Mouse (Mus musculus) kidney, postnatal 0 days (tissue): ENCODE results near the gene Dnajb8. TPM values are rescaled to one million over a fixed set of nuclear protein-coding genes. Genes with fewer than 3 reads are reported as not detected.
A peak's percentile ranks its signal among the peaks of the same experiment; 100 is the strongest.

Experiments
- ATAC-seq: fragments of 200-750 bp; cut with Nextera tagmentation; replicated peaks from 2 replicates; pipeline ENCODE4 v1.8.0; 2017; ENCODE audit warnings: low read depth, moderate number of reproducible peaks, moderate TSS enrichment, moderate library complexity; ENCODE audit not compliant: low FRiP score
- DNase-seq: peaks from one replicate; pipeline ENCODE4 v3.0.0-alpha.2; 2016; ENCODE audit warnings: low spot score
- H3K27ac ChIP-seq: fragments of 300-500 bp; sonication (generic); 2 replicates; pipeline ENCODE4 v1.5.1; 2014; ENCODE audit warnings: mild to moderate bottlenecking
- H3K27me3 ChIP-seq: fragments of 300-500 bp; sonication (generic); 2 replicates; pipeline ENCODE4 v1.6.1; 2014; ENCODE audit warnings: low read length, mixed read lengths; ENCODE audit not compliant: insufficient read depth
- H3K36me3 ChIP-seq: fragments of 300-500 bp; sonication (generic); 2 replicates; pipeline ENCODE4 v1.6.1; 2014; ENCODE audit warnings: low read length, mixed read lengths; ENCODE audit not compliant: insufficient read depth
- H3K4me1 ChIP-seq: fragments of 300-500 bp; sonication (generic); replicated peaks from 2 replicates; pipeline ENCODE4 v1.6.1; 2014; ENCODE audit warnings: antibody characterized with exemption, low read length, mixed read lengths; ENCODE audit not compliant: insufficient read depth
- H3K4me2 ChIP-seq: fragments of 300-500 bp; sonication (generic); 2 replicates; pipeline ENCODE4 v1.6.1; 2014; ENCODE audit warnings: mild to moderate bottlenecking, low read length, moderate library complexity, mixed read lengths
- H3K4me3 ChIP-seq: fragments of 300-500 bp; sonication (generic); replicated peaks from 2 replicates; pipeline ENCODE4 v1.5.1; 2014; ENCODE audit warnings: low read depth, low read length
- H3K9ac ChIP-seq: fragments of 300-500 bp; sonication (generic); 2 replicates; pipeline ENCODE4 v1.6.1; 2014; ENCODE audit warnings: low read depth, low read length
- H3K9me3 ChIP-seq: fragments of 300-500 bp; sonication (generic); replicated peaks from 2 replicates; pipeline ENCODE4 v1.6.1; 2016; ENCODE audit warnings: low read length, inconsistent platforms, mixed read lengths
- CTCF ChIP-seq: IDR thresholded peaks from 2 replicates; pipeline ENCODE4 v1.5.1; 2016; ENCODE audit warnings: antibody characterized with exemption, low read depth, mild to moderate bottlenecking, moderate library complexity
- WGBS: fragments of 180-500 bp; shearing (Covaris S2); extraction: QIAGEN DNeasy Blood & Tissue Kit; methylation state at CpG from one replicate; pipeline ENCODE4 v1.1.7; 2014; 5-methylcytosine and 5-hydroxymethylcytosine counted together
- polyA plus RNA-seq: library from polyadenylated mRNA; unstranded; fragments of >200 nt; fragmentation: Nextera tagmentation; extraction: Ambion mirVana; gene quantifications from 2 replicates; pipeline ENCODE4 v1.2.1, GENCODE M21; 2015

The Dnajb8 gene
- polyA plus RNA-seq, result not detected in 2 replicates

GRCm38 (mm10) chr6:88221968-88222367, at the start of gene Dnajb8:
Gene Dnajb8, plus strand, starts transcription at chr6:88222268.
- Histone ChIP-seq H3K9ac (no peak within 1 kb of the TSS), H3K36me3 (no peaks in the 10 kb centered on the region), H3K4me1 (no peaks in the 10 kb centered on the region), H3K27ac (no peak within 1 kb of the TSS), H3K9me3 (no peaks in the 10 kb centered on the region), H3K4me2 (no peak within 1 kb of the TSS), H3K4me3 (no peak within 1 kb of the TSS), H3K27me3 (no peaks in the 10 kb centered on the region)
- TF ChIP-seq CTCF, result no peak
- no peak for DNase-seq
- no peak for ATAC-seq
- WGBS, result 56% methylated on average over 10 of the region's 10 CpGs

- DNase-seq, result no peak
- Histone ChIP-seq H3K27me3 (no peaks in the 10 kb centered on the region), H3K4me3 (no peak overlapping the region), H3K9me3 (no peaks in the 10 kb centered on the region), H3K9ac (no peak overlapping the region), H3K27ac (no peak overlapping the region), H3K4me1 (no peaks in the 10 kb centered on the region), H3K36me3 (no peaks in the 10 kb centered on the region), H3K4me2 (no peak overlapping the region)
- no peak for ATAC-seq
- no peak for TF ChIP-seq CTCF
- 90% methylated on average over 3 of the region's 3 CpGs for WGBS
Measured at GRCm38 (mm10) chr6:88174191-88174590, 47.9 kb upstream of the Dnajb8 start.

GRCm38 (mm10) chr6:88174676-88175075, 47.4 kb upstream of the Dnajb8 start:
- 92% methylated on average over 2 of the region's 2 CpGs for WGBS
- no peak overlapping the region for H3K27ac ChIP-seq
- H3K27me3 ChIP-seq, result no peaks in the 10 kb centered on the region
- ATAC-seq (no peak), DNase-seq (no peak)
- no peaks in the 10 kb centered on the region for H3K9me3 ChIP-seq
- H3K4me2 ChIP-seq, result no peak overlapping the region
- H3K9ac ChIP-seq, result no peak overlapping the region
- TF ChIP-seq CTCF, result no peak
- H3K36me3 ChIP-seq, result no peaks in the 10 kb centered on the region
- H3K4me3 ChIP-seq, result no peak overlapping the region
- no peaks in the 10 kb centered on the region for H3K4me1 ChIP-seq

DNA sequence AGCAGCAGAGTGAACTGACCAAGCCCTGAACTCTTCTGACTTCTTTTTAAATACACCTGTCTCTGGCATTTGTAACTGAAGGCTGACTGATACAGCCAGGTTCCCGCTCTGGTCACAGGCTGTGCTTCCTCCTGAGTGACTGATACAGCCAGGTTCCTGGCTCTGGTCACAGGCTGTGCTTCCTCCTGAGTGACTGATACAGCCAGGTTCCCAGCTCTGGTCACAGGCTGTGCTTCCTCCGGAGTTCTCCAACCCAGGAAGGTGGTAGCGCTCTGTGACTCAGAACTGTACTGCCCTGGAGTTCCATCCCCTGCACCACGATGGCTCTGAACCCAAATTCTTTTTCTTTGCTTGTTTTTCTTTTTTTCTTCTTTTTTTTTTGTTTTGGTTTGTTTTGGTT, 37.4 kb upstream of the Dnajb8 start:
- H3K36me3 ChIP-seq, result no peaks in the 10 kb centered on the region
- no peaks in the 10 kb centered on the region for H3K9me3 ChIP-seq
- peaks cover 16% of the 10 kb centered on the region for H3K27me3 ChIP-seq
- 60% methylated on average over 4 of the region's 4 CpGs for WGBS
- TF ChIP-seq CTCF, result no peak
- no peak overlapping the region for H3K9ac ChIP-seq
- DNase-seq (no peak), ATAC-seq (no peak)
- H3K27ac ChIP-seq, result no peak overlapping the region
- H3K4me1 ChIP-seq, result no peaks in the 10 kb centered on the region; the same call in 1 of the 2 replicates
- no peak overlapping the region for H3K4me3 ChIP-seq
- no peak overlapping the region for H3K4me2 ChIP-seq

DNA sequence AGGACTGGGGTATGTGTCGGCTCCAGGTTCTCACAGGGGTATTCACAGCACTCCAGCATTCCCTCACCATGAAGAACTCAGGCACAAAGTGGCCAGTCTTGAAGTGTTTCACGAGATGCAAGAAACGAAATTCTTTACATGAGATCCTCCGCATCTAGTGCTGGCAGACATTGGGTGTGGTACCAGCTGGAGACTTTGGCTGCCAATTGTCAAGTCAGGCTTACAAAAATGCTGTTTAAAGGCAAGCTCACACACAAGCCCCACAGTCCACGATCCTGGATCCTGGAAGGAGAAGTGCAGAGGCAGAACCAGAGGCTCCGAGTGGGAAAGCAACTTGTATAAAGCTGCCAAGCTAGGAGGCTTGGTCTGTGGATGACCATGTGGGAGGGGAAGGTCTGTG, 33.9 kb upstream of the Dnajb8 start:
- TF ChIP-seq CTCF, result no peak
- no peaks in the 10 kb centered on the region for H3K9me3 ChIP-seq
- no peak for ATAC-seq
- no peaks in the 10 kb centered on the region for H3K36me3 ChIP-seq
- H3K4me1 ChIP-seq, result peaks cover 4% of the 10 kb centered on the region; the same call in 1 of the 2 replicates
- H3K4me2 ChIP-seq, result no peak overlapping the region
- no peak for DNase-seq
- 74% methylated on average over 6 of the region's 6 CpGs for WGBS
- H3K9ac ChIP-seq, result no peak overlapping the region
- H3K27me3 ChIP-seq, result peaks cover 47% of the 10 kb centered on the region
- H3K27ac ChIP-seq, result no peak overlapping the region
- no peak overlapping the region for H3K4me3 ChIP-seq

GRCm38 (mm10) chr6:88189312-88190042, 32.6 kb upstream of the Dnajb8 start:
- peaks cover 14% of the 10 kb centered on the region for H3K4me1 ChIP-seq
- peaks cover 58% of the 10 kb centered on the region for H3K27me3 ChIP-seq
- H3K4me2 ChIP-seq, result peak overlapping the region; percentile 76
- H3K9me3 ChIP-seq, result no peaks in the 10 kb centered on the region
- no peaks in the 10 kb centered on the region for H3K36me3 ChIP-seq
- DNase-seq (peak; percentile 71), ATAC-seq (peak; percentile 67)
- peak; percentile 91 for TF ChIP-seq CTCF
- H3K9ac ChIP-seq, result no peak overlapping the region
- H3K27ac ChIP-seq, result no peak overlapping the region
- 1% methylated on average over 56 of the region's 56 CpGs for WGBS
- peak overlapping the region; percentile 45 for H3K4me3 ChIP-seq

GRCm38 (mm10) chr6:88190043-88190309, 32.1 kb upstream of the Dnajb8 start:
- whole genome bisulfite sequencing, result 6% methylated on average over 13 of the region's 13 CpGs
- Histone ChIP-seq H3K4me2 (peak overlapping the region; percentile 76), H3K9me3 (no peaks in the 10 kb centered on the region), H3K9ac (no peak overlapping the region), H3K27ac (no peak overlapping the region), H3K4me1 (peaks cover 14% of the 10 kb centered on the region), H3K4me3 (peak overlapping the region; percentile 45), H3K36me3 (no peaks in the 10 kb centered on the region), H3K27me3 (peaks cover 61% of the 10 kb centered on the region)
- no peak for TF ChIP-seq CTCF
- DNase-seq (no peak), ATAC-seq (no peak)
